Mouse (Mus musculus) right cerebral cortex, postnatal 25 days (tissue): ENCODE measurements at regions not wholly inside any gene's neighbourhood (a gene's known extent, or its start where the extent isn't known, plus 50 kb on each side); places are given as distances from the start of the nearest gene placed in this dataset.

Experiments
- DNase-seq: peaks from one replicate; pipeline ENCODE4 v3.0.0; 2022

- no peak for DNase-seq
Observed at GRCm38 (mm10) chr11:90783537-90783936, 95.4 kb upstream of the Tom1l1 start.

GRCm38 (mm10) chr11:90782975-90783374 is 94.8 kb upstream of the Tom1l1 start:
- DNase-seq = peak; percentile 14

GRCm38 (mm10) chr11:90775752-90776151 is 87.6 kb upstream of the Tom1l1 start:
- DNase-seq = no peak

- DNase-seq = no peak
Observed at GRCm38 (mm10) chr11:90755981-90756380, 67.8 kb upstream of the Tom1l1 start.

GRCm38 (mm10) chr11:90748448-90748847 is 60.3 kb upstream of the Tom1l1 start:
- no peak for DNase-seq

GRCm38 (mm10) chr11:90741952-90742617 is 53.9 kb upstream of the Tom1l1 start:
- no peak for DNase-seq

- no peak for DNase-seq
Observed at GRCm38 (mm10) chr11:90739501-90739900, 51.3 kb upstream of the Tom1l1 start.

GRCm38 (mm10) chr11:90738741-90739140 is 50.6 kb upstream of the Tom1l1 start:
- DNase-seq = no peak
